Mouse (Mus musculus) layer of hippocampus, postnatal 10 days (tissue): ENCODE results near the gene Entpd7. TPM values are rescaled to one million over a fixed set of nuclear protein-coding genes. Genes with fewer than 3 reads are reported as not detected.

Experiments
- DNase-seq, 2 experiments: peaks; one replicate each; pipeline ENCODE4 v3.0.0; 2021; ENCODE audit warnings: low spot score in 2 of 2
- total RNA-seq, 2 experiments: library from RNA; stranded (reverse); gene quantifications; 2 replicates each; pipeline ENCODE4 v1.2.3; 2021

Gene Entpd7
- total RNA-seq, 2 experiments from 2014 or later: 26.3 to 28.5 TPM

GRCm38 (mm10) chr19:43723501-43723900 lies 34.0 kb downstream of the Entpd7 start:
- no peak for DNase-seq

DNA sequence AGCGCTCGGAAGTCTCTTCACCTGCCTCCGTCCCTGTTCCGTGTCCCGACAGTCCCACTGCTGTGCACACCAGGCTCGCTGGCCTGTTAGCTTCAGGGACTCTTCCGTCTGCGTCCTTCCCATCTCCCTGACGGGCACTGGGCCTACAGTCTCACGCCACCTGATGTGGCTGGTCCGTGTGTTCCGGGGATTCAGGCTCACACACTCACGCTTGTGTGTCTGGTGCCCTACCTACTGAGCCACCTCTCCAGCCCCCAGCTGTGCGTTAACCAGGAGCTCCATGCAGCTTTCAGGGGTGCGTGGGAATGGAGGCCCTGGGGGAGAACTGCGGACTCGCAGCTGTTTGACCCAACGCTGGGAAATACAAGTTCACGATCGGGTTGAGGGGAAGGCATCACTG lies 34.7 kb downstream of the Entpd7 start:
- no peak for DNase-seq

DNA sequence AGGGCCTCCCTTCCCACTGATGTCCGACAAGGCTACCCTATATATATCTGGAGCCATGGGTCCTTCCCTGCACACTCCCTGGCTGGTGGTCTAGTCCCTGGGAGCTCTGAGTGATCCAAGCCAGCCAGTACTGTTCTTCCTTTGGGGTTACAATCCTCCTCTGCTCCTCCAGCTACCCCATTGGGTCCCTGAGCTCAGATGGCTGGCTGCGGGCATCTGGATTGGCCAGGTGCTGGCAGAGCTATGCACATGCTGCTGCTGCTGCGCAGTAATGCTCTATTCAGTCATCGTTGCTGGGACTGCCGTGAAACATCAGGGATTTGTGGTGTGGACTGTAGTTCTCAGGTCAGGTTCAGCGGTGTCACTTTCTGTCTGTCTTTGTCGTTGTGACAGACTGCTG lies 35.3 kb downstream of the Entpd7 start:
- no peak for DNase-seq

GRCm38 (mm10) chr19:43726510-43727146 lies 37.2 kb downstream of the Entpd7 start:
- no peak for DNase-seq

- DNase-seq: no peak
Observed at GRCm38 (mm10) chr19:43729296-43730036, 40.0 kb downstream of the Entpd7 start.

DNA sequence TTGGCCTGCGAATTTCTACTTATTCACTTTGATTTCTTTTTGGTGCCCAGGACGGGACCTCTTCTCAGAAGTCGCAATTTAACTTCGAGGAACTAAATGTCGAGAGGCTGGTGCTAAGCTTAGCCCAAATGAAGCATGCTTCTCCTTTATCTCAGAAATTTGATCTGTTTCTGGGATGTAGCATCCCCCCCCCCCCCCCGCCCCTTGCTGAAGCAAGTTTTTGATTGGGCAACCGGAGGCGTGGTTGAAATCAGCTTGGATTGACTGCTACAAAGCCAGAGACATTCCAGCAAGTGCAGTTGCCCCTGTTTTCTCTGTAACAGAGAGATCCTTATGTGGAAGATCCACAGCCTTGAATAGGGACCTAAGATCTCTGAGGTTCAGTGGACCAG lies 40.6 kb downstream of the Entpd7 start:
- no peak for DNase-seq

DNA sequence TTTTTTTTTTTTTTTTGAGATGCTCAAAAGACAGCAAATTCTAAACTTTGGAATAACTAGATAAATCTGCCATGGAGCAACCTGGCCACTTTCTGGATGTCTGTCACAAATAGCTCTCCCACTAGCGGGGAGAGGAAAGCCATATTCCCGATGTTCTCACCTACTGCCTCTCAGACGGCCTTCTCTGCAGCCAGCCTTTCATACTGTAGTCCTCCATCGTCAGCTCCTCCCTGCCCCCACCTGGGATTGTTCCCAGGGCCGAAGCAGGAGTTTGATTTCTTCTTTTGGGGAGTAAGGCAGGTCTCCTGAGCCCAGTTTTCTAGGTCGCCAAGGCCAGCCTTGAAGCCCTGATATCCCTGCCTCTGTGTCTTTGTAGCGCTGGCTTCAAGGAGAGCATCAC lies 41.7 kb downstream of the Entpd7 start:
- DNase-seq: no peak

DNA sequence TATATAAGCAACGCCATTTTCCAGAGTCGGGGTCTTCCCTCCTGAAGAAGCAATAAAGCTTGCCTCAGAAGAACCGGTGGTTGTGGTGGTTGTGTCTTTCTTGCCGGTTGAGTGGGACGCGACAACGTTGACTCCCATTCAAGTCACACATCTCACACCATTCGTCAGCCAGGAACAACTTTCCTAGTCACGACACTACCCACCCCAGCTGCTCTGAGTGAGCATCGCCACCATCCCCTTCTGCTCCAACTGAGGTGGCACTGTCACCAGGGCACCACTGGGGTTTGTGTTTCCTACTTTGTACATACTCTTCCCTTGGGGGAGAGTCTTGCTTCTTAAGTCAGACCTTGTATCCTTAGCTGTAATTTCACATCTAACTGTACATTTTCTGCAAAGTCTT lies 48.9 kb downstream of the Entpd7 start:
- DNase-seq: no peak

DNA sequence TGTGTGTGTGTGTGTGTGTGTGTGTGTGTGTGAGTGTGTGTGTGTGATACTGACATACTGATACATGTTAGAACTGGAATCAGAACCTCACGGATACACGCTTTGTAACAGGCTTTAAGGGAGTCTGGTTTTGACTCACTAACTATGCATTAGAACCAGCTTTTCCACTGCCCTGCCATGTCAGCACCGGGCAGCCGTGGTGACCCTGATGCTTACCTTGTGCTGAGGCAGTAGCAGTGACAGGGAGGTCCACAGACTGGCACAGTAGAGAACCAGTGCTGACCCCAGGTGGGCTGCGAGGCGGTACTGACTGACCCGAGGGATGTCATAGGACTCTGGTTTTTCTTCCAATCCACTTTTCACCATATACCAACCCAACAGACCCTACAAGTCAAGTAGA lies 53.9 kb downstream of the Entpd7 start:
- no peak for DNase-seq

DNA sequence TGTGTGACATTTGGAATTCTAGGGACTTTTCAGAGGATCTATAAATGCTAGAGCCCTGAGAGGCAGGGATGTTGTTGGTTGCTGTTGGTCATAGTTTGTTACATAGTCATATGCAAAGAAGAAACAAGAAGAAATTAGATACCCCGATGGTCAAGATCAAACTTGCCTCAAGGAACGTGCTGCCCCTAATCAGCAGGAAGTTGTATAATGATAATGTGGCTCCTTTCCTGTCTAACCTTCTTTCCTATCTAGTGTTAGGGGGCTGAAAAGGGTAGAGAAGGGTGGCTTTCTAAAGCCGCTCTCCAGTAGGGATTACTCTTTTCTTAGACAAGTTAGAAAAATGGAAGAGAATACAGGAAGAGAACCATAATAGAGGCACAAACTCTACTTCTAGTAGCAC lies 56.3 kb downstream of the Entpd7 start:
- no peak for DNase-seq

DNA sequence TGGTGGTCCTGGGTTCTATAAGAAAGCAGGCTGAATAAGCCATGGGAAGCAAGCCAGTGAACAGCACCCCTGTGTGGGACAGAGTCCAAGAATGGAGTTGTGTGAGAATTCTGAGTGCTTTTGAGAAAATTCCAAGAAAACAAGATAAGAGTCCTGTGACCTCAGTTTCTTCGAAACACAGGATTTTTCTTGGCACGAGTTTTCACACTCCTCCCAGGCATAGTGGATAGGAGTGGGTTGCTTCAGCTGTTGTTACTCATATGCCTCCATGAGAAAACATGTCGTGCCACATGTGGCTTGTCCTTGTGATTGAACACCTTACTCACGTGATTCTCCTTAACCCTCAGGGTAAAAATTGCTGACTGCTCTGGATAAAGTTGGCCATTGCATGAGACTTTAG lies 58.4 kb downstream of the Entpd7 start:
- peak in 1 of 2 experiments; percentile 4 for DNase-seq

DNA sequence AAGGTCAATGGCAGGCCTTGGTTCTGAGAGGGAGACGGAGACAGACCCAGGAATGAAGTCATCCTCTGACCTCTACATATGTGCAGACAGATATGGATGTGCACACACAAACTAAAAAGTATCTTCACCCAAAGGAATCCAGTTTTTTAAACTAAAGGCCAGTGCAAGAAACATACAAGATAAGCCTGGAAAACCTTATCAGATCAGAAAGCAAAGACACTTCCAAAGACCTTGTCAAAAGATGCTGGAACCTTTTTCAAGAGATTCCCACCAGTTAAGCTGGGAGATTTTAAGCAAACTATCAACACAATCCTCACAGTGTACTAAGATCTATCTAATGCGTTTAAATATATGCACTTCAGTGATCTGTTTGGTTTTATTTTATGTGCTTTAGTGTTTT lies 60.5 kb downstream of the Entpd7 start:
- no peak for DNase-seq

DNA sequence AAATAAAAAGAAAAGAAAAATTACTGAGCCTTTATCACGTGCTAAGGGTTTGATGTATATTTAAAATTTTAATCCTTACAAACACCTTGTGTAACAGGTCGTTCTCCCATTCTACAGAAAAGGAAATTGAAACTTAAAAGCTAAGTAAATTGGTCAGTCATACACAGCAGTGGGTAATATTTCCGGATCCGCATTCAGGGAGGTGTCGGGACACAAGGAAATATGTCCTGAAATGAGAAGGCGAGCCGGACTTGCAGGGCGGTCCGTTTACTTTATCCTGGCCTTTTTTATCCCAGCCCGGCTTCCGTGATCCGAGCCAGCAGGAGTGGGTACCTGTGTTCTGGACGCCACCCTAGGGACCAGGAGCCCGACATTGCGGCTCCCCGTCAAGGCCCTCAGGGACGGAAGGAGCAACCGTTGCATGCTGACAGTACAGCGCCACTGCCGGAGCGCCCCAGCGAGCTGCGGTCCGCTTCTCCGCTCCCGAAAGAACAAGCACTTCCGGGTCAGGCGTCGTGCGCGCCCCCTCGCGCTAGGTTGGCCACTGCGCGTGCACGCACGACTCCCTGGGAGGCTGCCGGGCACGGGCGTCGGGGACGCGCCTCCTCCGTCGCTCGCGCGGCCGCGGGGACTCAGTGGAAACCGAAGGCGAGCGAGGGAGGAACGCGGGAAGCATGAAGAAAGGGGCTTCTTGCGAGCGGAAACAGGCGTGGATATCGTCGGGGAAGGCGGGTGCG lies 63.2 kb downstream of the Entpd7 start, which contains the start of the genes Cutc and Cox15:
TSS of gene Cutc (plus strand) at position 508 of the 737 bp plus-strand sequence.
TSS of gene Cox15 (minus strand) at position 512 of the 737 bp plus-strand sequence.
- peak; percentile 97 to 98 for DNase-seq

- peak; percentile 91 to 93 for DNase-seq
Observed at GRCm38 (mm10) chr19:43753226-43753835, 63.9 kb downstream of the Entpd7 start.

- no peak for DNase-seq
Observed at GRCm38 (mm10) chr19:43754237-43754636, 64.8 kb downstream of the Entpd7 start.

DNA sequence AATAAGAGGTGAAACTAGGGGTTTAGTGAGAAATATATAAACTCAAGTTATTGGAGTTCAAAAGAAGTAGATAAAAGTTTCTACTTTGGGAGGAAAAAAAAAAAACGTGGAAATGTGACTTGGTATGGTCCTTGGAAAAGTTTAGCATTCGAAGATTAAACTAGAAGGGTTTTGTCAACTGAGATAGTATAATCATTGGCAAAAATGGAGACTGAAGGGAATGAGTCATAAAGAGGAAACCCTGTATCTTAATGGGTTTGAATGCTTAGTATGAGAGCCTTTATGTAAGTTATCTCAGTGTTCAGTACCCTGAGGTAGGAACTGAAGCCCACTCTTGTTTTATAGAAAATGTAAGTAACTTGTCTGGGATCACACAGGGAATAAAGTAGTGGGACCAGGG lies 65.4 kb downstream of the Entpd7 start:
- no peak for DNase-seq

DNA sequence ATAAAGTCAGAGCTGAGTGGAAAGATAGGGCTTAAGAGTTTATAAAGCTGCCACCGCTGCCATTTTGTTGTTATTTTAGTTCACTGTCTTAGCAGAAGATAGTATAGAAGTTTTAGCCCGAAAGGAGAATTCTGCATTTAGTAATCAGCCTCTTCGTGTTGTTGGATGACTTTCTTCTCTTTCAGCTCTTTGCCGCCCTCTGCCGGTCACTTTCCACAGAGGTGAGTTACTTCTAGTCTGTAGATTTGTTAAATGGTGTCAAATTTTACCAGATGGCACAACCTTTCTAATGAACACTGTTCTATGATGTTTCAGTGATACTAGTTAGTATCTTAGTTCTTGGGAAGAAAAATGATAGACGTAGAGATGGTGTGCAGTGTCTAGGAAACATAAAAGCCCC lies 71.0 kb downstream of the Entpd7 start:
- DNase-seq: peak; percentile 67 to 69

GRCm38 (mm10) chr19:43761543-43762256 lies 72.2 kb downstream of the Entpd7 start:
- no peak for DNase-seq

DNA sequence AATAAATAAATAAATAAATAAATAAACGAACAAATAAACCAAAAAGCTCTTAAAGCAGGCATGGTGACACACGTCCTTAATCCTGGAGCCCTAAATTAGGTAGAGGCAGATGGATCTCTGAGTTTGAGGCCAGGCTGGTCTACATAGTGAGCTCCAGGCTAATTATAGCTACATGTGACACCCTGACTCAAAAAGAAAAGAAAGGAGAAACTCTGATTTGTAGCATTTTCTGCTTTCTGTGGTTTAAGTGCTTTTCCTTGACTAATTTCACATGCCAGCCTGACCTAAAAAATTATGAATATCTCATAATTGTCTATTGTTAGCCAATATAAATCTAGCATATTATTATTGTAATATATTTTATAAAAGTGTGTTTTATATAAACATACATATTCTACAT lies 72.9 kb downstream of the Entpd7 start:
- DNase-seq: no peak

DNA sequence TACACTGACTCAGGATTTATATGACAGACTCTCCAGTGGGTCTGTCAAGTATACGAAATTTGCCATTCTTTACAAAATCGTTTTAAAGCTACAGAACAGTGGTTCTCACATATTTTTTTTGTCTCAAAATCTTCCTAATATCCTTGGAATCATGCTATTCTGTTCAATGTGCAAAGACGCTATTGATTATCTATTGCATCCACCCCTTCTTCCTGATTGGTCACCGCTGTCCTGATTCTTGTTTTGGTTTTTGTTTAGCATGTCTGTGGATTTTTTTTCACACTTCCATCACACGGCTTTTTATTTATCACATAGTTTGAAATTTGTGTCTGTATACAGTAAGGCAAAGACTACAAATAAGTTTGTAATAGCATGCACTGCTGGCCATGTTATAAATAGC lies 77.0 kb downstream of the Entpd7 start:
- DNase-seq: no peak
